In genomic region chr12:3309391-3310320, GRCm38 (mm10) we compare ENCODE assay signal across 8 mouse cellular contexts. TPM values are rescaled to one million over a fixed set of nuclear protein-coding genes. Genes with fewer than 3 reads are reported as not detected.
DNase-seq lines count a peak whose midpoint lies in the region; ATAC-seq and TF ChIP-seq lines count a peak whose summit lies in the region.

Rab10 (minus strand) TSS chr12:3309969.

- peak; percentile 84 for ATAC-seq in common myeloid progenitor, adult 5-6 weeks (replicated peaks; ENCODE audit: low read depth, poor library complexity, severe bottlenecking)
- peak; percentile 98 for ATAC-seq in hindbrain, postnatal 0 days
- ATAC-seq in megakaryocyte, adult 5-6 weeks (ENCODE audit: poor library complexity, severe bottlenecking), result peak; percentile 89

- peaks cover 14% of the 10 kb centered on the region for H3K4me1 ChIP-seq in hindbrain, postnatal 0 days (ENCODE audit: insufficient read depth, low read length)

- no peaks in the 10 kb centered on the region for H3K27me3 ChIP-seq in hindbrain, postnatal 0 days (ENCODE audit: insufficient read depth, low read length)

- peak within 1 kb of the TSS; percentile 75 for H3K9ac ChIP-seq in hindbrain, postnatal 0 days (replicated peaks; ENCODE audit: low read length)

- peak within 1 kb of the TSS; percentile 100 for H3K27ac ChIP-seq in gastrocnemius, adult 2 months
- H3K27ac ChIP-seq in hindbrain, postnatal 0 days, result peak within 1 kb of the TSS; percentile 93
- H3K27ac ChIP-seq in left cerebral cortex, adult 2 months, result peak within 1 kb of the TSS; percentile 94

- under 1% methylated on average over 92 of the region's 111 CpGs for WGBS in hindbrain, postnatal 0 days

- intact Hi-C loops in gastrocnemius, adult 2 months (cut with DNase I), result loop anchor here (5.0 kb wide), 4 partner anchors 42 to 118 kb away; partner anchors contain the start of gene Asxl2
- intact Hi-C loops in left cerebral cortex, adult 2 months (cut with DNase I), result loop anchor here (1.0 to 5.0 kb wide), 3 partner anchors 55 to 118 kb away; partner anchors contain the start of genes Asxl2 and Kif3c

- peak within 1 kb of the TSS; percentile 91 for H3K4me3 ChIP-seq in gastrocnemius, adult 2 months
- peak within 1 kb of the TSS; percentile 96 for H3K4me3 ChIP-seq in hindbrain, postnatal 0 days (ENCODE audit: low read length)
- peak within 1 kb of the TSS; percentile 99 for H3K4me3 ChIP-seq in left cerebral cortex, adult 2 months

- no peaks in the 10 kb centered on the region for H3K9me3 ChIP-seq in hindbrain, postnatal 0 days (ENCODE audit: low read length)

- peak within 1 kb of the TSS; percentile 85 for H3K4me2 ChIP-seq in hindbrain, postnatal 0 days (ENCODE audit: low read depth, low read length)

- no peaks in the 10 kb centered on the region for H3K36me3 ChIP-seq in hindbrain, postnatal 0 days (ENCODE audit: insufficient read depth, low read length)

- TF ChIP-seq CTCF in gastrocnemius, adult 2 months (IDR thresholded peaks at IDR 0.05), result peak; percentile 11; the same call in 1 of the 2 replicates
- no peak for TF ChIP-seq CTCF in hindbrain, postnatal 0 days (IDR thresholded peaks at IDR 0.05; ENCODE audit: low read depth)
- no peak for TF ChIP-seq CTCF in left cerebral cortex, adult 2 months (IDR thresholded peaks at IDR 0.05)

- DNase-seq in ZHBTc4 (ENCODE audit: low read depth, low spot score), result peak; percentile 99
- DNase-seq in gastrocnemius, adult 2 months, result peak; percentile 100
- peak; percentile 100 for DNase-seq in hindbrain, postnatal 0 days (ENCODE audit: low spot score)
- peak; percentile 99 to 100 for DNase-seq in left cerebral cortex, adult 2 months (ENCODE audit: extremely low spot score in 1 of 2, low spot score in 2 of 2)
- DNase-seq in right cerebral cortex, adult 2 months (ENCODE audit: low spot score in 2 of 2), result peak; percentile 99
- DNase-seq in urinary bladder, postnatal 14 days (ENCODE audit: low spot score), result peak; percentile 99

RNA-seq across cellular contexts. Expression of gene Rab10, which starts in this region (rescaled TPM):
- total RNA-seq in common myeloid progenitor, adult 5-6 weeks (2017), result 138 and 146 TPM in 2 replicates
- 100 to 1,000 TPM; 272 to 301 TPM for total RNA-seq in gastrocnemius, adult 2 months (2021)
- total RNA-seq in hindbrain, postnatal 0 days (2014; rRNA removed), result 202 and 220 TPM in 2 replicates
- 133 and 140 TPM in 2 replicates for polyA plus RNA-seq in hindbrain, postnatal 0 days (2015; fragmentation: Nextera tagmentation; extraction: Ambion mirVana)
- total RNA-seq in left cerebral cortex, adult 2 months (2021), result 100 to 1,000 TPM; 132 to 134 TPM
- total RNA-seq in megakaryocyte, adult 5-6 weeks (2015), result 68.7 and 74.6 TPM in 2 replicates
- total RNA-seq in megakaryocyte, adult 5-6 weeks (2017), result 94.9 and 96.9 TPM in 2 replicates

Comparison
In these comparisons a context has a peak if more than half of its experiments do, and no peak if none do; other contexts are left out.
1. Peak in every context shown above with its lines: DNase-seq, ATAC-seq, H3K4me3 ChIP-seq and H3K27ac ChIP-seq.